9 mouse cellular contexts compared by ENCODE assay signal in genomic region chr1:78189501-78190345, GRCm38 (mm10). TPM values are rescaled to one million over a fixed set of nuclear protein-coding genes. Genes with fewer than 3 reads are reported as not detected.
DNase-seq lines count a peak whose midpoint lies in the region; ATAC-seq lines count a peak whose summit lies in the region.
"Had no signal": no experiment of that assay in that cellular context is flagged by ENCODE, and none has a peak within 500 bp of the region (broad histone marks: within the 10 kb centered on the region; RNA-seq: fewer than 3 reads in every experiment).

No protein-coding gene starts in this region.

- peaks cover 27% of the 10 kb centered on the region for H3K4me1 ChIP-seq in kidney, embryonic 15.5 days
- H3K4me1 ChIP-seq in hindbrain, embryonic 14.5 days (replicated peaks; ENCODE audit: control insufficient read depth, insufficient read depth, low read length): no peaks in the 10 kb centered on the region; the same call in 1 of the 2 replicates
- peaks cover 13% of the 10 kb centered on the region for H3K4me1 ChIP-seq in neural tube, embryonic 11.5 days (ENCODE audit: control insufficient read depth, insufficient read depth, low read length)

- 0 out of 2 replicates have a peak, but pooled peaks have one; percentile 31 for ATAC-seq in kidney, embryonic 15.5 days (replicated peaks; ENCODE audit: low FRiP score)
- ATAC-seq in common myeloid progenitor, adult 5-6 weeks (replicated peaks; ENCODE audit: low read depth, poor library complexity, severe bottlenecking): peak; percentile 31; the same call in 1 of the 2 replicates
- peak; percentile 78 for ATAC-seq in hindbrain, embryonic 14.5 days (ENCODE audit: low FRiP score)
- peak; percentile 74 for ATAC-seq in neural tube, embryonic 11.5 days (ENCODE audit: insufficient read depth, low FRiP score, low TSS enrichment)
- ATAC-seq in inflammation-experienced regulatory T-cells, adult 6 months: no peak
- ATAC-seq: Patski had no signal

- DNase-seq in kidney, postnatal 14 days: no peak
- peak; percentile 49 for DNase-seq in hindbrain, embryonic 14.5 days (ENCODE audit: low spot score)
- DNase-seq in neural tube, embryonic 11.5 days (ENCODE audit: low spot score): peak; percentile 81
- DNase-seq in layer of hippocampus, adult 9-10 months (ENCODE audit: low spot score): no peak
- DNase-seq in Muller cell, postnatal 12 days (ENCODE audit: inconsistent ontology term): no peak

- H3K9ac ChIP-seq in kidney, embryonic 15.5 days: no peak overlapping the region
- H3K9ac ChIP-seq in hindbrain, embryonic 14.5 days: peak overlapping the region; percentile 53
- H3K9ac ChIP-seq in neural tube, embryonic 11.5 days (ENCODE audit: low read length): peak overlapping the region; percentile 79

- WGBS in kidney, embryonic 15.5 days: 1% methylated on average over 47 of the region's 47 CpGs
- WGBS in hindbrain, embryonic 14.5 days: under 1% methylated on average over 47 of the region's 47 CpGs
- 1% methylated on average over 35 of the region's 47 CpGs for WGBS in neural tube, embryonic 11.5 days

- peak overlapping the region; percentile 28 for H3K4me3 ChIP-seq in kidney, embryonic 15.5 days (replicated peaks)
- H3K4me3 ChIP-seq in hindbrain, embryonic 14.5 days (replicated peaks; ENCODE audit: low read length): peak overlapping the region; percentile 39
- peak overlapping the region; percentile 69 for H3K4me3 ChIP-seq in neural tube, embryonic 11.5 days (ENCODE audit: low read depth, low read length)

- no peak overlapping the region for H3K27ac ChIP-seq in kidney, embryonic 15.5 days
- peak overlapping the region; percentile 87 for H3K27ac ChIP-seq in hindbrain, embryonic 14.5 days
- peak overlapping the region; percentile 95 for H3K27ac ChIP-seq in neural tube, embryonic 11.5 days (ENCODE audit: low read depth, low read length)

- H3K9me3 ChIP-seq in kidney, embryonic 15.5 days (replicated peaks): no peaks in the 10 kb centered on the region
- H3K9me3 ChIP-seq in hindbrain, embryonic 14.5 days (ENCODE audit: control insufficient read depth, low read length): no peaks in the 10 kb centered on the region
- H3K9me3 ChIP-seq in neural tube, embryonic 11.5 days (ENCODE audit: control insufficient read depth, low read length): no peaks in the 10 kb centered on the region

- H3K36me3 ChIP-seq in kidney, embryonic 15.5 days: no peaks in the 10 kb centered on the region
- no peaks in the 10 kb centered on the region for H3K36me3 ChIP-seq in hindbrain, embryonic 14.5 days (replicated peaks; ENCODE audit: control insufficient read depth, insufficient read depth)
- no peaks in the 10 kb centered on the region for H3K36me3 ChIP-seq in neural tube, embryonic 11.5 days (ENCODE audit: control insufficient read depth, insufficient read depth, low read length)

- peak overlapping the region; percentile 57 for H3K4me2 ChIP-seq in kidney, embryonic 15.5 days
- H3K4me2 ChIP-seq in hindbrain, embryonic 14.5 days (replicated peaks): peak overlapping the region; percentile 71
- H3K4me2 ChIP-seq in neural tube, embryonic 11.5 days (ENCODE audit: low read depth): peak overlapping the region; percentile 78

- H3K27me3 ChIP-seq in kidney, embryonic 15.5 days: peaks cover 100% of the 10 kb centered on the region
- H3K27me3 ChIP-seq in hindbrain, embryonic 14.5 days (ENCODE audit: control insufficient read depth, insufficient read depth, low read length): peaks cover 71% of the 10 kb centered on the region
- H3K27me3 ChIP-seq in neural tube, embryonic 11.5 days (ENCODE audit: control insufficient read depth, insufficient read depth, low read length): peaks cover 66% of the 10 kb centered on the region

RNA-seq across cellular contexts. Expression of gene Pax3, which starts 7.2 kb away (rescaled TPM):
- 0.12 TPM in 1 of 2 replicates, not detected in the other for polyA plus RNA-seq in kidney, embryonic 15.5 days (2015; fragmentation: Nextera tagmentation; extraction: Ambion mirVana)
- total RNA-seq in common myeloid progenitor, adult 5-6 weeks (2017): not detected in 2 replicates
- 7.9 and 8.2 TPM in 2 replicates for polyA plus RNA-seq in hindbrain, embryonic 14.5 days (2014; fragmentation: Nextera tagmentation; extraction: Ambion mirVana)
- 36.2 and 42.8 TPM in 2 replicates for polyA plus RNA-seq in neural tube, embryonic 11.5 days (2014; fragmentation: Nextera tagmentation; extraction: Ambion mirVana)
- polyA plus RNA-seq in inflammation-experienced regulatory T-cells, adult 6 months (2017; shearing (Covaris generic)): not detected

Comparison
In these comparisons a context has a peak if more than half of its experiments do, and no peak if none do; other contexts are left out.
1. DNase-seq: peak in hindbrain, embryonic 14.5 days (single experiment) and neural tube, embryonic 11.5 days (single experiment); none in kidney, postnatal 14 days (single experiment), layer of hippocampus, adult 9-10 months (single experiment) and Muller cell, postnatal 12 days (single experiment).
2. Peak in every context shown above with its lines, with median percentiles within 50 percentile points of each other: H3K4me2 ChIP-seq and H3K4me3 ChIP-seq.